ENCODE assay signal across 10 mouse cellular contexts in the genomic region with DNA sequence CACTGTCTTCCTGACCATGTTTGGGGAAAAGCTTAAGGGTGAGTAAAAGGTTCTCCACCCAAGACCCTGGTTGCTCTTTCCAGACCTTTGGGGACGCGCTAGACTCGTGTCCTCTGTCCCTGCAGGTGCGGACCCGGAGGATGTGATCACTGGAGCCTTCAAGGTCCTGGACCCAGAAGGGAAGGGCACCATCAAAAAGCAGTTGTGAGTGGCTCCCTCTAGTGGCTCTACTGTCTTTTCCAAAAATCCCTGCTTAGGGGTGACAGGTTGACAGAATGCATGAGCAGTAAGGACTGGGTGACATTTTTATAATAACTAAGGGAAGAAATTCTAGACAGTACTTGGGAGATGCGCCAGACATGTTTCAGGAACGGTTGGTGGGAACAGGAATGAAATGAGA. TPM values are rescaled to one million over a fixed set of nuclear protein-coding genes. Genes with fewer than 3 reads are reported as not detected.
DNase-seq lines count a peak whose midpoint lies in the region; ATAC-seq and TF ChIP-seq lines count a peak whose summit lies in the region.
"Had no signal": no experiment of that assay in that cellular context is flagged by ENCODE, and none has a peak within 500 bp of the region (broad histone marks: within the 10 kb centered on the region; RNA-seq: fewer than 3 reads in every experiment).

No protein-coding gene starts in this region.

- no peaks in the 10 kb centered on the region for H3K36me3 ChIP-seq in liver, adult 2 months (ENCODE audit: control insufficient read depth, insufficient read depth, low read length)
- H3K36me3 ChIP-seq in liver, embryonic 11.5 days (ENCODE audit: control insufficient read depth, insufficient read depth, low read length), result no peaks in the 10 kb centered on the region
- H3K36me3 ChIP-seq: liver, embryonic 15.5 days had no signal

- H3K4me2 ChIP-seq in liver, embryonic 11.5 days, result no peak overlapping the region; the same call in 1 of the 2 replicates
- H3K4me2 ChIP-seq: liver, embryonic 15.5 days had no signal

- TF ChIP-seq POLR2A in liver, adult 2 months (IDR thresholded peaks at IDR 0.05; ENCODE audit: extremely low read depth, insufficient read depth, low read length), result no peak

- peak; percentile 59 for TF ChIP-seq CTCF in liver, adult 2 months (IDR thresholded peaks at IDR 0.05; ENCODE audit: low read depth, low read length)

- no peaks in the 10 kb centered on the region for H3K4me1 ChIP-seq in liver, adult 2 months (ENCODE audit: control insufficient read depth, insufficient read depth, low read length)
- peaks cover 35% of the 10 kb centered on the region for H3K4me1 ChIP-seq in liver, embryonic 11.5 days (replicated peaks; ENCODE audit: control insufficient read depth, insufficient read depth, low read length)

- H3K9me3 ChIP-seq in liver, embryonic 11.5 days (ENCODE audit: control insufficient read depth, low read length), result no peaks in the 10 kb centered on the region
- H3K9me3 ChIP-seq: liver, embryonic 15.5 days had no signal

- DNase-seq in cerebellum, adult 18-20 months, result peak; percentile 54 to 58
- no peak for DNase-seq in cerebellum, adult 8-10 months
- DNase-seq in liver, adult 2 months (ENCODE audit: extremely low read depth, low read depth, low spot score), result peak; percentile 38
- DNase-seq in liver, embryonic 11.5 days (ENCODE audit: low spot score), result no peak
- DNase-seq in embryo, embryonic 9.5 days (ENCODE audit: extremely low spot score), result peak; percentile 47
- peak; percentile 68 for DNase-seq in retina, postnatal 1 day
- no peak for DNase-seq in urinary bladder, postnatal 25 days (ENCODE audit: low spot score)

- ATAC-seq in liver, embryonic 11.5 days (replicated peaks; ENCODE audit: low FRiP score), result no peak
- no peak for ATAC-seq in monocyte, adult 5-6 weeks (replicated peaks; ENCODE audit: insufficient number of reproducible peaks, low FRiP score, low TSS enrichment, poor library complexity, severe bottlenecking)
- ATAC-seq: Patski had no signal

- H3K27me3 ChIP-seq in liver, adult 2 months (ENCODE audit: control insufficient read depth, insufficient read depth, low read length), result no peaks in the 10 kb centered on the region
- H3K27me3 ChIP-seq in liver, embryonic 11.5 days (replicated peaks; ENCODE audit: control insufficient read depth, insufficient read depth, low read length), result no peaks in the 10 kb centered on the region; the same call in 1 of the 2 replicates
- H3K27me3 ChIP-seq: liver, embryonic 15.5 days; Patski had no signal

- no peak overlapping the region for H3K9ac ChIP-seq in liver, adult 2 months (ENCODE audit: low read depth, low read length)
- no peak overlapping the region for H3K9ac ChIP-seq in liver, embryonic 11.5 days (ENCODE audit: low read depth, low read length)
- H3K9ac ChIP-seq: liver, embryonic 15.5 days had no signal

- 45% methylated on average over 7 of the region's 7 CpGs for WGBS in liver, adult 2 months
- 36% methylated on average over 7 of the region's 7 CpGs for WGBS in liver, embryonic 11.5 days

- no peaks in the 10 kb centered on the region for H3K79me2 ChIP-seq in liver, adult 2 months (ENCODE audit: control insufficient read depth, insufficient read depth, low read length)

- no peak overlapping the region for H3K4me3 ChIP-seq in liver, adult 2 months (ENCODE audit: insufficient read depth, low read depth, low read length)
- no peak overlapping the region for H3K4me3 ChIP-seq in liver, embryonic 11.5 days (ENCODE audit: low read depth, low read length)
- H3K4me3 ChIP-seq: liver, embryonic 15.5 days had no signal

- H3K27ac ChIP-seq in liver, adult 2 months (replicated peaks; ENCODE audit: insufficient read depth, low read depth, low read length), result no peak overlapping the region
- H3K27ac ChIP-seq in liver, embryonic 11.5 days (ENCODE audit: low read depth, low read length), result no peak overlapping the region
- H3K27ac ChIP-seq: liver, embryonic 15.5 days had no signal

RNA-seq across cellular contexts. Expression of gene Mylpf, which starts 4.8 kb away (rescaled TPM):
- 1.5 and 8.6 TPM in 2 replicates for total RNA-seq in liver, adult 2 months (2014; rRNA removed)
- polyA plus RNA-seq in liver, adult 2 months (2012; rRNA removed), result 0.71 and 0.93 TPM in 2 replicates
- 31.5 and 33.6 TPM in 2 replicates for polyA plus RNA-seq in liver, embryonic 11.5 days (2014; fragmentation: Nextera tagmentation; extraction: Ambion mirVana)
- total RNA-seq in monocyte, adult 5-6 weeks (2017), result 8.7 to 33.8 TPM (median 15.4 TPM) in 3 replicates

RNA-seq across cellular contexts. Expression of gene Tbc1d10b, which starts 5.2 kb away (rescaled TPM):
- total RNA-seq in liver, adult 2 months (2014; rRNA removed), result 5.3 and 7.0 TPM in 2 replicates
- 7.3 and 9.5 TPM in 2 replicates for polyA plus RNA-seq in liver, adult 2 months (2012; rRNA removed)
- polyA plus RNA-seq in liver, embryonic 11.5 days (2014; fragmentation: Nextera tagmentation; extraction: Ambion mirVana), result 28.2 and 29.0 TPM in 2 replicates
- 52.5 to 106 TPM (median 85.1 TPM) in 3 replicates for total RNA-seq in monocyte, adult 5-6 weeks (2017)

RNA-seq across cellular contexts. Expression of gene Cd2bp2, which starts 17.6 kb away (rescaled TPM):
- total RNA-seq in liver, adult 2 months (2014; rRNA removed), result 12.4 and 12.6 TPM in 2 replicates
- polyA plus RNA-seq in liver, adult 2 months (2012; rRNA removed), result 10.1 and 11.8 TPM in 2 replicates
- polyA plus RNA-seq in liver, embryonic 11.5 days (2014; fragmentation: Nextera tagmentation; extraction: Ambion mirVana), result 50.3 and 59.5 TPM in 2 replicates
- total RNA-seq in monocyte, adult 5-6 weeks (2017), result 48.7 to 89.2 TPM (median 59.8 TPM) in 3 replicates

RNA-seq across cellular contexts. Expression of gene Zfp553, which starts 19.4 kb away (rescaled TPM):
- total RNA-seq in liver, adult 2 months (2014; rRNA removed), result 2.3 and 2.9 TPM in 2 replicates
- 3.5 and 4.5 TPM in 2 replicates for polyA plus RNA-seq in liver, adult 2 months (2012; rRNA removed)
- polyA plus RNA-seq in liver, embryonic 11.5 days (2014; fragmentation: Nextera tagmentation; extraction: Ambion mirVana), result 17.2 TPM in 2 replicates
- total RNA-seq in monocyte, adult 5-6 weeks (2017), result 3.9 to 9.8 TPM (median 5.7 TPM) in 3 replicates

RNA-seq across cellular contexts. Expression of gene Sept1, which starts 19.4 kb away (rescaled TPM):
- total RNA-seq in liver, adult 2 months (2014; rRNA removed), result 1.4 and 1.5 TPM in 2 replicates
- polyA plus RNA-seq in liver, adult 2 months (2012; rRNA removed), result 3.5 and 4.0 TPM in 2 replicates
- polyA plus RNA-seq in liver, embryonic 11.5 days (2014; fragmentation: Nextera tagmentation; extraction: Ambion mirVana), result 14.9 and 17.5 TPM in 2 replicates
- total RNA-seq in monocyte, adult 5-6 weeks (2017), result 117 to 359 TPM (median 130 TPM) in 3 replicates

Comparison
In these comparisons a context has a peak if more than half of its experiments do, and no peak if none do; other contexts are left out.
1. DNase-seq: peak in cerebellum, adult 18-20 months (2 of 2), liver, adult 2 months (single experiment), embryo, embryonic 9.5 days (single experiment) and retina, postnatal 1 day (single experiment); none in cerebellum, adult 8-10 months (single experiment), liver, embryonic 11.5 days (single experiment) and urinary bladder, postnatal 25 days (single experiment).